Mouse (Mus musculus) MEL (cell line): ENCODE measurements around the gene Lsr. TPM values are rescaled to one million over a fixed set of nuclear protein-coding genes. Genes with fewer than 3 reads are reported as not detected.

Source experiments
- DNase-seq: peaks from one replicate; pipeline ENCODE4 v3.0.0; 2011; ENCODE audit warnings: low read depth, low spot score
- H3K27ac ChIP-seq: 2 replicates; pipeline ENCODE4 v1.5.1; 2012; ENCODE audit warnings: low read depth, mild to moderate bottlenecking, control low read depth, low read length, moderate library complexity; ENCODE audit not compliant: control insufficient read depth
- H3K27me3 ChIP-seq, 2 experiments: fragments of 150-350 bp in 1 of 2; sonication (generic) in 1 of 2; 2 replicates each; pipeline ENCODE4 v1.6.1; 2012; ENCODE audit warnings: low read length in 2 of 2, mild to moderate bottlenecking in 2 of 2, improper control_type of control experiment in 1 of 2, moderate library complexity in 1 of 2; ENCODE audit not compliant: insufficient read depth in 2 of 2, control insufficient read depth in 1 of 2
- H3K36me3 ChIP-seq, 2 experiments: 2 replicates each; pipeline ENCODE4 v1.6.1; 2012 to 2014; ENCODE audit warnings: low read length in 2 of 2, improper control_type of control experiment in 1 of 2, inconsistent platforms in 1 of 2, mild to moderate bottlenecking in 1 of 2; ENCODE audit not compliant: insufficient read depth in 2 of 2, control insufficient read depth in 1 of 2
- H3K4me1 ChIP-seq, 2 experiments: fragments of 150-350 bp in 1 of 2; sonication (generic) in 1 of 2; 2 replicates each; pipeline ENCODE4 v1.6.1; 2012; ENCODE audit warnings: low read length in 2 of 2, improper control_type of control experiment in 1 of 2, mild to moderate bottlenecking in 1 of 2; ENCODE audit not compliant: insufficient read depth in 2 of 2, control insufficient read depth in 1 of 2
- H3K4me3 ChIP-seq, 2 experiments: fragments of 150-350 bp in 1 of 2; sonication (generic) in 1 of 2; 2 replicates each; pipeline ENCODE4 v1.5.1; 2012; ENCODE audit warnings: low read depth in 2 of 2, low read length in 2 of 2, mild to moderate bottlenecking in 2 of 2, moderate library complexity in 2 of 2, control low read depth in 1 of 2, improper control_type of control experiment in 1 of 2; ENCODE audit not compliant: control insufficient read depth in 1 of 2, insufficient read depth in 1 of 2
- H3K79me2 ChIP-seq: 2 replicates; pipeline ENCODE4 v1.6.1; 2012; ENCODE audit warnings: mild to moderate bottlenecking, low read length, moderate library complexity; ENCODE audit not compliant: control insufficient read depth, poor library complexity, insufficient read depth
- H3K9ac ChIP-seq: 2 replicates; pipeline ENCODE4 v1.6.1; 2012; ENCODE audit warnings: low read depth, mild to moderate bottlenecking, control low read depth, low read length, moderate library complexity; ENCODE audit not compliant: control insufficient read depth, poor library complexity, severe bottlenecking
- H3K9me3 ChIP-seq: fragments of 150-350 bp; sonication (generic); replicated peaks from 2 replicates; pipeline ENCODE4 v1.6.1; 2012; ENCODE audit warnings: mild to moderate bottlenecking, low read length, improper control_type of control experiment, moderate library complexity; ENCODE audit not compliant: insufficient read depth
- CHD2 ChIP-seq: IDR thresholded peaks from 2 replicates; pipeline ENCODE4 v1.6.1; 2011; ENCODE audit warnings: low read length, improper control_type of control experiment
- E2F4 ChIP-seq: IDR thresholded peaks from 2 replicates; pipeline ENCODE4 v1.6.1; 2011; ENCODE audit warnings: low read depth, low read length, improper control_type of control experiment, borderline replicate concordance
- ELF1 ChIP-seq: IDR thresholded peaks from 2 replicates; pipeline ENCODE4 v1.6.1; 2014; ENCODE audit warnings: low read depth, mild to moderate bottlenecking, inconsistent platforms, low read length, improper control_type of control experiment, moderate library complexity
- ETS1 ChIP-seq: IDR thresholded peaks from 2 replicates; pipeline ENCODE4 v1.6.1; 2012; ENCODE audit warnings: low read depth, mild to moderate bottlenecking, inconsistent platforms, low read length, improper control_type of control experiment, moderate library complexity
- GATA1 ChIP-seq: IDR thresholded peaks from 2 replicates; pipeline ENCODE4 v1.6.1; 2011; ENCODE audit warnings: low read depth, low read length, improper control_type of control experiment
- JUND ChIP-seq: IDR thresholded peaks from 2 replicates; pipeline ENCODE4 v1.6.1; 2011; ENCODE audit warnings: low read depth, mild to moderate bottlenecking, improper control_type of control experiment, low read length
- KAT2A ChIP-seq: conservative IDR thresholded peaks from 2 replicates; pipeline ENCODE4 v1.6.1; 2012; ENCODE audit warnings: low read depth, low read length, improper control_type of control experiment, inconsistent platforms
- MAFK ChIP-seq: IDR thresholded peaks from 2 replicates; pipeline ENCODE4 v1.6.1; 2011; ENCODE audit warnings: low read depth, mild to moderate bottlenecking, low read length, improper control_type of control experiment, borderline replicate concordance
- MAX ChIP-seq: IDR thresholded peaks from 2 replicates; pipeline ENCODE4 v1.6.1; 2011; ENCODE audit warnings: low read length, improper control_type of control experiment
- MEF2A ChIP-seq: IDR thresholded peaks from 2 replicates; pipeline ENCODE4 v1.6.1; 2014; ENCODE audit warnings: low read depth, mild to moderate bottlenecking, inconsistent platforms, low read length, improper control_type of control experiment; ENCODE audit not compliant: poor library complexity, insufficient replicate concordance, severe bottlenecking; ENCODE audit errors: extremely low read depth
- NELFE ChIP-seq: IDR thresholded peaks from 2 replicates; pipeline ENCODE4 v1.6.1; 2011; ENCODE audit warnings: low read depth, low read length, improper control_type of control experiment
- NRF1 ChIP-seq: IDR thresholded peaks from 2 replicates; pipeline ENCODE4 v1.6.1; 2014; ENCODE audit warnings: low read depth, mild to moderate bottlenecking, inconsistent platforms, low read length, improper control_type of control experiment, moderate library complexity; ENCODE audit not compliant: poor library complexity, insufficient read depth, severe bottlenecking
- POLR2AphosphoS2 ChIP-seq: IDR thresholded peaks from 2 replicates; pipeline ENCODE4 v1.6.1; 2011; ENCODE audit warnings: low read length, improper control_type of control experiment
- POLR2AphosphoS5 ChIP-seq: IDR thresholded peaks from 2 replicates; pipeline ENCODE4 v1.6.1; 2012; ENCODE audit warnings: low read depth, borderline replicate concordance, mild to moderate bottlenecking, inconsistent platforms, low read length, moderate library complexity, mixed read lengths
- RCOR1 ChIP-seq: IDR thresholded peaks from 2 replicates; pipeline ENCODE4 v1.6.1; 2012; ENCODE audit warnings: low read depth, mild to moderate bottlenecking, inconsistent platforms, low read length, improper control_type of control experiment
- SIN3A ChIP-seq: IDR thresholded peaks from 2 replicates; pipeline ENCODE4 v1.6.1; 2012; ENCODE audit warnings: low read length, improper control_type of control experiment, inconsistent platforms
- SMC3 ChIP-seq: IDR thresholded peaks from 2 replicates; pipeline ENCODE4 v1.6.1; 2011; ENCODE audit warnings: low read depth, low read length, improper control_type of control experiment
- TBP ChIP-seq: IDR thresholded peaks from 2 replicates; pipeline ENCODE4 v1.8.0; 2011; ENCODE audit warnings: low read depth, low read length, improper control_type of control experiment
- TCF12 ChIP-seq: IDR thresholded peaks from 2 replicates; pipeline ENCODE4 v1.6.1; 2014; ENCODE audit warnings: low read depth, mild to moderate bottlenecking, inconsistent platforms, low read length, improper control_type of control experiment, moderate library complexity
- UBTF ChIP-seq: IDR thresholded peaks from 2 replicates; pipeline ENCODE4 v1.6.1; 2012; ENCODE audit warnings: low read depth, mild to moderate bottlenecking, inconsistent platforms, low read length, improper control_type of control experiment, moderate library complexity, borderline replicate concordance; ENCODE audit not compliant: insufficient read depth
- ZMIZ1 ChIP-seq: IDR thresholded peaks from 2 replicates; pipeline ENCODE4 v1.6.1; 2012; ENCODE audit warnings: low read depth, mild to moderate bottlenecking, inconsistent platforms, low read length, improper control_type of control experiment, moderate library complexity
- ZNF384 ChIP-seq: IDR thresholded peaks from 2 replicates; pipeline ENCODE4 v1.6.1; 2012; ENCODE audit warnings: low read depth, mild to moderate bottlenecking, inconsistent platforms, low read length, improper control_type of control experiment
- polyA plus RNA-seq, 2 experiments: library from polyadenylated mRNA; stranded (reverse) in 1 of 2; unstranded in 1 of 2; fragments of >175 nt in 1 of 2; fragments of >200 nt in 1 of 2; gene quantifications; 2 replicates each; pipeline versions ENCODE4 v1.2.1 to v1.2.4; 2012; ENCODE audit warnings: low replicate concordance in 2 of 2, low read depth in 1 of 2; ENCODE audit not compliant: insufficient read length in 2 of 2, insufficient read depth in 1 of 2, missing spikeins in 1 of 2
- total RNA-seq: library from RNA; depleted of rRNA; stranded (reverse); fragments of 300-350 nt; gene quantifications from 2 replicates; pipeline ENCODE4 v1.2.3, GENCODE M21; 2012

Lsr gene
- total and polyA plus RNA-seq, 3 experiments: 0.22 TPM; not detected in 2

DNA sequence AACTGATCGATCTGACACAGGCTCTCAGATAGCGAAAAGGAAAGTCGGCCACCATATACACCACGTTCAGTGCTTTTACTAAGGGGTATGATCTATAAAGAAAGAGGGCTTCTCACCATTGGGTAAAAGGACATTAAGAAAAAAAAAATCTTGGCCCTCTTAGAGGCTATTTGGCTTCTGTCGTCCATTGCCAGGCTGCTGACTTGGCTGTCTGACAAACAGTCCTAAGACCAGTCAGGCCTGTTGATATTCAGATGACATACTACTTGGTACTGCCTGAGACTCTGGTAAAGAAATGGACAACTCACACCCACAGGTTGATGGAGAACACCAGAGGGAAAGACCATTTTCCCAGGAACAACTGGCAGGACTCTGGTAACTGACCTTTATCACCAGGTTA is 39.7 kb upstream of the Lsr start:
- H3K9me3 ChIP-seq: no peaks in the 10 kb centered on the region
- no peak overlapping the region for H3K9ac ChIP-seq
- H3K27ac ChIP-seq: no peak overlapping the region
- H3K79me2 ChIP-seq: no peaks in the 10 kb centered on the region
- H3K36me3 ChIP-seq: peaks cover 0 to 2% of the 10 kb centered on the region in 2 experiments; a peak in 1 of 4 replicates
- DNase-seq: no peak
- no peaks in the 10 kb centered on the region for H3K27me3 ChIP-seq
- no peak for TF ChIP-seq SIN3A
- no peak for TF ChIP-seq TBP
- no peak for TF ChIP-seq NELFE
- TF ChIP-seq UBTF: no peak
- no peak for TF ChIP-seq ZMIZ1
- H3K4me1 ChIP-seq: peaks cover 0 to 15% of the 10 kb centered on the region in 2 experiments; a peak in 2 of 4 replicates
- H3K4me3 ChIP-seq: no peak overlapping the region

DNA sequence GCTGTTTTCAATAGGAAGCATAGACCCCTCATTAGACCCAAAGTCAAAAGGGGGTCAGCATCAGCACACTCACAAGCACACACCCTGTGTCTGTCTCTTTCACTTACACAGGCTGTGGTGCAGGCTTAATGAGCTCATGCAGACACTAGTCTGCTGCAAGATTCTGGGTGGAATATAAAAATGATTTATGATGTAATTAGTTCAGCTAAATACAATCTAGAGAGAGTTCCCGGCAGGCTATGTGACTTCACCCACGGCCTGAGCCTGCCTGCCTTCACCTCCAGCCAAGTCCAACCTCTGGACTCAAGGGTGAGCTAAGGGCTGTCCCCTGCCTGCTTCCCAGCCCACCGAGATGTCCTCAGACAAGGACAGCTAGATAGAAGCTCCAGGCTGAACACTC is 35.6 kb upstream of the Lsr start:
- no peaks in the 10 kb centered on the region for H3K27me3 ChIP-seq
- H3K36me3 ChIP-seq: peaks cover 0 to 2% of the 10 kb centered on the region in 2 experiments; a peak in 1 of 4 replicates
- TF ChIP-seq POLR2AphosphoS5 (no peak), JUND (no peak), MAFK (no peak), GATA1 (no peak), MAX (no peak), ETS1 (no peak), POLR2AphosphoS2 (no peak)
- no peaks in the 10 kb centered on the region for H3K9me3 ChIP-seq
- no peaks in the 10 kb centered on the region for H3K79me2 ChIP-seq
- no peak overlapping the region for H3K27ac ChIP-seq
- DNase-seq: no peak
- no peak overlapping the region for H3K9ac ChIP-seq
- peaks cover 0 to 15% of the 10 kb centered on the region in 2 experiments; a peak in 2 of 4 replicates for H3K4me1 ChIP-seq
- H3K4me3 ChIP-seq: no peak overlapping the region

DNA sequence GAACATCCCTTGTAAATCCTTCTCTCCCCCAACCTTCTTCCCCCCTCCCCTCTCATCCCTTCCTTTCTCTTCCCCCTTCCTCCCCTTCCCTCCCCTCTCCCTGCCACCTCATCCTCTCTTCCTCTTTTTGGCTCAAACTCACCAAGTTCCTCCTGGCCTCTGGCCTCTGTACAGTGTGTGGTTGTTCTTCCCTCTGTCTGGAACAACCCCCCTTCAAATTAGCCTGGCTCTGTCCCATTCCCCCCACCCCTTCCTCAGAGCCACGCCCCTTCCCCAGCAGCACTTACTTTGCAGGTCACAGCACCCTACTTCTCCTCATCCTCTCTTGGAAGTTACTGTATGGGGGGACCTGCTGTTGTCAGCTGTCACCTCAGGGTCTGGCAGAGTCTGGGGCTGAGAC is 34.9 kb upstream of the Lsr start:
- DNase-seq: peak; percentile 27
- H3K27ac ChIP-seq: no peak overlapping the region
- peaks cover 0 to 4% of the 10 kb centered on the region in 2 experiments; a peak in 2 of 4 replicates for H3K36me3 ChIP-seq
- H3K4me3 ChIP-seq: no peak overlapping the region
- no peaks in the 10 kb centered on the region for H3K27me3 ChIP-seq
- TF ChIP-seq SIN3A: no peak
- TF ChIP-seq TCF12: no peak
- no peak for TF ChIP-seq E2F4
- TF ChIP-seq SMC3: no peak
- no peak for TF ChIP-seq RCOR1
- TF ChIP-seq MEF2A: no peak
- TF ChIP-seq NRF1: no peak
- no peak for TF ChIP-seq KAT2A
- TF ChIP-seq ZMIZ1: no peak
- TF ChIP-seq ELF1: no peak
- no peak for TF ChIP-seq CHD2
- no peak for TF ChIP-seq TBP
- no peak for TF ChIP-seq UBTF
- TF ChIP-seq ZNF384: no peak
- no peaks in the 10 kb centered on the region for H3K79me2 ChIP-seq
- no peaks in the 10 kb centered on the region for H3K9me3 ChIP-seq
- peaks cover 0 to 17% of the 10 kb centered on the region in 2 experiments; a peak in 2 of 4 replicates for H3K4me1 ChIP-seq
- H3K9ac ChIP-seq: no peak overlapping the region
